Mouse (Mus musculus) liver, postnatal 0 days (tissue): ENCODE measurements around the gene Trank1. TPM values are rescaled to one million over a fixed set of nuclear protein-coding genes. Genes with fewer than 3 reads are reported as not detected.

Experiments
- ATAC-seq: fragments of 200-750 bp; cut with Nextera tagmentation; 2 replicates; pipeline ENCODE4 v1.8.0; 2017; ENCODE audit warnings: mild to moderate bottlenecking, moderate library complexity
- DNase-seq: peaks from one replicate; pipeline ENCODE4 v3.0.0-alpha.2; 2016
- H3K27ac ChIP-seq: fragments of 300-500 bp; sonication (generic); 2 replicates; pipeline ENCODE4 v1.5.1; 2014; ENCODE audit warnings: antibody characterized with exemption, moderate library complexity, mild to moderate bottlenecking, low read depth
- H3K27me3 ChIP-seq: fragments of 300-500 bp; sonication (generic); 2 replicates; pipeline ENCODE4 v1.6.1; 2014; ENCODE audit warnings: low read length, control low read depth, mixed read lengths; ENCODE audit not compliant: insufficient read depth
- H3K36me3 ChIP-seq: fragments of 300-500 bp; sonication (generic); replicated peaks from 2 replicates; pipeline ENCODE4 v1.6.1; 2014; ENCODE audit warnings: mild to moderate bottlenecking, control low read depth, low read length, moderate library complexity, mixed read lengths; ENCODE audit not compliant: insufficient read depth
- H3K4me1 ChIP-seq: fragments of 300-500 bp; sonication (generic); 2 replicates; pipeline ENCODE4 v1.6.1; 2014; ENCODE audit warnings: antibody characterized with exemption, mild to moderate bottlenecking, control low read depth; ENCODE audit not compliant: insufficient read depth
- H3K4me2 ChIP-seq: fragments of 300-500 bp; sonication (generic); 2 replicates; pipeline ENCODE4 v1.6.1; 2014; ENCODE audit warnings: low read depth, mild to moderate bottlenecking, low read length, moderate library complexity, mixed read lengths
- H3K4me3 ChIP-seq: fragments of 300-500 bp; sonication (generic); 2 replicates; pipeline ENCODE4 v1.5.1; 2014; ENCODE audit warnings: low read depth, low read length
- H3K9ac ChIP-seq: fragments of 300-500 bp; sonication (generic); replicated peaks from 2 replicates; pipeline ENCODE4 v1.6.1; 2014; ENCODE audit warnings: mild to moderate bottlenecking, moderate library complexity
- H3K9me3 ChIP-seq: fragments of 300-500 bp; sonication (generic); 2 replicates; pipeline ENCODE4 v1.6.1; 2016; ENCODE audit warnings: mild to moderate bottlenecking, control low read depth, low read length, mixed read lengths
- CTCF ChIP-seq: sonication (generic); IDR thresholded peaks from 2 replicates; pipeline ENCODE4 v1.5.1; 2016; ENCODE audit warnings: antibody characterized with exemption, low read depth
- EP300 ChIP-seq: IDR thresholded peaks from 2 replicates; pipeline ENCODE4 v1.6.1; 2016; ENCODE audit warnings: antibody characterized with exemption, low read depth, mild to moderate bottlenecking
- WGBS: fragments of 180-500 bp; shearing (Covaris S2); extraction: QIAGEN DNeasy Blood & Tissue Kit; methylation state at CpG from one replicate; pipeline ENCODE4 v1.1.7; 2014; ENCODE audit not compliant: insufficient replicate concordance; 5-methylcytosine and 5-hydroxymethylcytosine counted together
- polyA plus RNA-seq: library from polyadenylated mRNA; unstranded; fragments of >200 nt; fragmentation: Nextera tagmentation; extraction: Ambion mirVana; gene quantifications from 2 replicates; pipeline ENCODE4 v1.2.1, GENCODE M21; 2015

Gene Trank1
- 0.02 TPM in 1 of 2 replicates, not detected in the other for polyA plus RNA-seq

DNA sequence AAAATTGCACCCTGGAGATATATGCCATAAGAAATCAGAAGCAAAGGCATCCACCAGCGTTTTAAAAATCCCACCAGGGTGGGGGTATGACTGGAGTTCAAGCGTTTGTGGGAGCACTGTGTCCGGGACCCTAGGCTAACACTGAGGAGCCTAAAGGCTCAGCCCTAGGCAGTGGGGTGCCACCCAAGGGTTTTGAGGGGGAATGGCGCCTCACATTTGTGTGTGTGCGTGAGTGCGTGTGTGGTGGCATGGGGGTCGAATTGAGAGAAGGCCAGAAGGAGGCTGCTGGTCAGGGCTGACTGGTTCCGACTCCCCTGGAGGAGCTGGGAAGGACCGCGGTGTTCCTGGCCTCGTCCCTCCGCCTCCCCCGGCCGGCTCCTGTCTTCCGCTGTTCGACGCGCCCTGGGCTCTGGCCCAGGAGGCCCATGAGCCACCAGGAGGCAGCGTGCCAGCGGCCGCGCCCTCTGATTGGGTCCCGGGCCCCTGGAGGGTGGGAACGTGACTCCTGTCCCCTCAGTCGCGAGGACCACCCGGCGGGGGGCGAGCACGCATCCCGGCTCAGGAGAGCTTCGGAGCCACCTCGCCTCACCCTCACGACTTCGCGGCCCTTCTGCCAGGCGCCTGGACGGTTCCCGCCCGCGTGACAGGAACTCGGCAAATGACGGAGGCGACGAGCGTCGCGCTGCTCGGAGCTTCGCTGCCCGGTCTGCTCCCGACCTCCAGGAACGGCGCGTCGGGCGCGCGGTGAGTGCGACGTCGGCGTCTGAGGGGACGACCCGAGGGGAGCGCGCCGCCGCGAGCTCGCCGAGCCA lies at the start of gene Trank1:
Trank1 (plus strand) TSS at position 709 of the 812 bp plus-strand sequence.
- TF ChIP-seq CTCF (no peak), EP300 (no peak)
- WGBS: 20% methylated on average over 57 of the region's 72 CpGs
- H3K27ac ChIP-seq: no peak within 1 kb of the TSS
- 0 out of 2 replicates have a peak, but pooled peaks have one; percentile 21 for ATAC-seq
- H3K4me1 ChIP-seq: peaks cover 4% of the 10 kb centered on the region
- peak; percentile 16 for DNase-seq
- H3K27me3 ChIP-seq: peaks cover 55% of the 10 kb centered on the region
- peak within 1 kb of the TSS; percentile 39 for H3K4me3 ChIP-seq
- H3K36me3 ChIP-seq: no peaks in the 10 kb centered on the region
- no peak within 1 kb of the TSS for H3K9ac ChIP-seq
- H3K9me3 ChIP-seq: 0 out of 2 replicates have a peak, but pooled peaks cover 4% of the 10 kb centered on the region
- H3K4me2 ChIP-seq: peak within 1 kb of the TSS; percentile 61

GRCm38 (mm10) chr9:111267998-111268397 lies 43.5 kb upstream of the Trank1 start:
- no peaks in the 10 kb centered on the region for H3K9me3 ChIP-seq
- H3K4me1 ChIP-seq: peaks cover 9% of the 10 kb centered on the region
- H3K36me3 ChIP-seq: peaks cover 23% of the 10 kb centered on the region
- ATAC-seq (no peak), DNase-seq (no peak)
- no peak overlapping the region for H3K4me3 ChIP-seq
- H3K9ac ChIP-seq: no peak overlapping the region
- no peaks in the 10 kb centered on the region for H3K27me3 ChIP-seq
- TF ChIP-seq EP300: no peak
- H3K4me2 ChIP-seq: no peak overlapping the region
- H3K27ac ChIP-seq: no peak overlapping the region
- WGBS: 93% methylated on average over 2 of the region's 2 CpGs

GRCm38 (mm10) chr9:111270606-111271005 lies 40.9 kb upstream of the Trank1 start:
- Histone ChIP-seq H3K4me3 (peak overlapping the region; percentile 79), H3K36me3 (peaks cover 23% of the 10 kb centered on the region), H3K9ac (peak overlapping the region; percentile 75), H3K4me2 (peak overlapping the region; percentile 75), H3K27ac (peak overlapping the region; percentile 94), H3K27me3 (no peaks in the 10 kb centered on the region), H3K9me3 (no peaks in the 10 kb centered on the region), H3K4me1 (peaks cover 28% of the 10 kb centered on the region)
- TF ChIP-seq CTCF (no peak), EP300 (no peak)
- DNase-seq (no peak), ATAC-seq (no peak)
- WGBS: 6% methylated on average over 5 of the region's 5 CpGs

DNA sequence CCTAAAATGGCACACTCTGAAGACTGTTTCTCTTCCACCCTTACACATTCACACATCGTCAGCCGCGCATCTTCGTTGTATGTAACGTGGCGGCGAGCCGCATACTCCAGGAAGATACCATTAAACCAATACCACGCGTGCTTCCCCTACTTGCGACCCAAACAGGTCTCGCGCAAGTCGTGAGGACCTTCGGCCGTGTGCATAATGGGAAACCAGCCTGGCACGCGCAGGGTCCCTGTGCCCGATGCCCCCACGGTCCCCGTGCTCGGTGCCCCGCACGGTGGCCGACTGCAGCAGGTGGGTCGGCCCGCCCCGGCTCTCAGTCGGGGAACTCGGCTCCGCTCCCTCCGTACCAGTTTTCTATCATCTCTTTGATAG lies 40.5 kb upstream of the Trank1 start:
- H3K27me3 ChIP-seq: no peaks in the 10 kb centered on the region
- peaks cover 29% of the 10 kb centered on the region for H3K4me1 ChIP-seq
- no peaks in the 10 kb centered on the region for H3K9me3 ChIP-seq
- TF ChIP-seq EP300: no peak
- ATAC-seq (peak; percentile 47), DNase-seq (no peak)
- peak overlapping the region; percentile 94 for H3K27ac ChIP-seq
- WGBS: under 1% methylated on average over 32 of the region's 32 CpGs
- peak overlapping the region; percentile 79 for H3K4me3 ChIP-seq
- peaks cover 23% of the 10 kb centered on the region for H3K36me3 ChIP-seq
- peak overlapping the region; percentile 75 for H3K4me2 ChIP-seq
- peak overlapping the region; percentile 75 for H3K9ac ChIP-seq

GRCm38 (mm10) chr9:111271434-111272160 lies 39.9 kb upstream of the Trank1 start, which contains the start of the genes Mlh1 and Epm2aip1:
Mlh1 (minus strand) TSS chr9:111271791.
Epm2aip1 (plus strand) TSS chr9:111271929.
- H3K9ac ChIP-seq: peak within 1 kb of the TSS; percentile 87
- H3K4me3 ChIP-seq: peak within 1 kb of the TSS; percentile 79
- peak; percentile 96 for ATAC-seq
- H3K4me1 ChIP-seq: peaks cover 35% of the 10 kb centered on the region
- H3K4me2 ChIP-seq: peak within 1 kb of the TSS; percentile 82
- WGBS: under 1% methylated on average over 61 of the region's 64 CpGs
- peak within 1 kb of the TSS; percentile 94 for H3K27ac ChIP-seq
- TF ChIP-seq EP300 (no peak), CTCF (0 out of 2 replicates have a peak, but pooled peaks have one; percentile 14)
- peaks cover 26% of the 10 kb centered on the region for H3K36me3 ChIP-seq
- no peaks in the 10 kb centered on the region for H3K27me3 ChIP-seq
- peak; percentile 98 for DNase-seq
- H3K9me3 ChIP-seq: no peaks in the 10 kb centered on the region

- H3K9me3 ChIP-seq: no peaks in the 10 kb centered on the region
- TF ChIP-seq CTCF (no peak), EP300 (no peak)
- H3K4me3 ChIP-seq: peak overlapping the region; percentile 79
- peak overlapping the region; percentile 94 for H3K27ac ChIP-seq
- H3K9ac ChIP-seq: peak overlapping the region; percentile 87
- 5% methylated on average over 19 of the region's 19 CpGs for WGBS
- ATAC-seq (no peak), DNase-seq (no peak)
- H3K4me2 ChIP-seq: peak overlapping the region; percentile 82
- peaks cover 36% of the 10 kb centered on the region for H3K4me1 ChIP-seq
- H3K36me3 ChIP-seq: peaks cover 26% of the 10 kb centered on the region
- H3K27me3 ChIP-seq: no peaks in the 10 kb centered on the region
These were observed 39.2 kb upstream of the Trank1 start for GRCm38 (mm10) chr9:111272356-111272755.
